Mouse (Mus musculus): Measurements from ENCODE around the gene Retreg1.

The Retreg1 gene

GRCm38 (mm10) chr15:25877798-25878197, 34.8 kb downstream of the Retreg1 start:
- in situ Hi-C loops (cut with MseI, MboI) = no loop called here

GRCm38 (mm10) chr15:25879229-25879628, 36.2 kb downstream of the Retreg1 start:
- in situ Hi-C loops (cut with MseI, MboI) = no loop called here

- in situ Hi-C loops (cut with MseI, MboI) = no loop called here
Observed at GRCm38 (mm10) chr15:25880192-25880591, 37.2 kb downstream of the Retreg1 start.

- in situ Hi-C loops (cut with MseI, MboI) = no loop called here
Observed at GRCm38 (mm10) chr15:25882002-25882401, 39.0 kb downstream of the Retreg1 start.

- in situ Hi-C loops (cut with MseI, MboI) = no loop called here
Observed at GRCm38 (mm10) chr15:25884416-25884958, 41.5 kb downstream of the Retreg1 start.

GRCm38 (mm10) chr15:25886581-25887011, 43.6 kb downstream of the Retreg1 start:
- in situ Hi-C loops (cut with MseI, MboI) = no loop called here

GRCm38 (mm10) chr15:25889927-25890326, 46.9 kb downstream of the Retreg1 start:
- in situ Hi-C loops (cut with MseI, MboI) = no loop called here

GRCm38 (mm10) chr15:25891556-25891955, 48.6 kb downstream of the Retreg1 start:
- in situ Hi-C loops (cut with MseI, MboI) = no loop called here

GRCm38 (mm10) chr15:25893327-25893726, 50.3 kb downstream of the Retreg1 start:
- in situ Hi-C loops (cut with MseI, MboI) = no loop called here

- in situ Hi-C loops (cut with MseI, MboI) = no loop called here
Observed at GRCm38 (mm10) chr15:25896783-25897182, 53.8 kb downstream of the Retreg1 start.

- in situ Hi-C loops (cut with MseI, MboI) = no loop called here
Observed at GRCm38 (mm10) chr15:25897617-25898016, 54.6 kb downstream of the Retreg1 start.

- in situ Hi-C loops (cut with MseI, MboI) = no loop called here
Observed at GRCm38 (mm10) chr15:25899021-25899420, 56.0 kb downstream of the Retreg1 start.

GRCm38 (mm10) chr15:25900540-25900939, 57.6 kb downstream of the Retreg1 start:
- in situ Hi-C loops (cut with MseI, MboI) = no loop called here

GRCm38 (mm10) chr15:25902931-25903615, 60.1 kb downstream of the Retreg1 start:
- in situ Hi-C loops (cut with MseI, MboI) = no loop called here

- in situ Hi-C loops (cut with MseI, MboI) = no loop called here
Observed at GRCm38 (mm10) chr15:25904435-25905021, 61.5 kb downstream of the Retreg1 start.

- in situ Hi-C loops (cut with MseI, MboI) = no loop called here
Observed at GRCm38 (mm10) chr15:25909783-25910494, 67.0 kb downstream of the Retreg1 start.

GRCm38 (mm10) chr15:25910495-25910865, 67.5 kb downstream of the Retreg1 start:
- in situ Hi-C loops (cut with MseI, MboI) = no loop called here

GRCm38 (mm10) chr15:25910924-25911323, 67.9 kb downstream of the Retreg1 start:
- in situ Hi-C loops (cut with MseI, MboI) = no loop called here

GRCm38 (mm10) chr15:25912911-25913310, 69.9 kb downstream of the Retreg1 start:
- in situ Hi-C loops (cut with MseI, MboI) = no loop called here

GRCm38 (mm10) chr15:25913659-25914058, 70.7 kb downstream of the Retreg1 start:
- in situ Hi-C loops (cut with MseI, MboI) = no loop called here

- in situ Hi-C loops (cut with MseI, MboI) = no loop called here
Observed at GRCm38 (mm10) chr15:25914160-25914559, 71.2 kb downstream of the Retreg1 start.

GRCm38 (mm10) chr15:25915013-25915412, 72.0 kb downstream of the Retreg1 start:
- in situ Hi-C loops (cut with MseI, MboI) = no loop called here

Measured in mouse trophoblast stem cell (cell line).